Mouse (Mus musculus) olfactory bulb, adult 2 months (tissue): ENCODE measurements around the gene Ccdc36.

Source experiments
- CTCF ChIP-seq: fragments of 200-500 bp; IDR thresholded peaks from 2 replicates; pipeline ENCODE4 v1.5.1; 2012; ENCODE audit warnings: low read depth, mild to moderate bottlenecking, low read length, moderate library complexity; ENCODE audit not compliant: insufficient read depth
- POLR2A ChIP-seq: fragments of 200-500 bp; IDR thresholded peaks from 2 replicates; pipeline ENCODE4 v1.6.1; 2012; ENCODE audit warnings: mild to moderate bottlenecking, low read depth, low read length, moderate library complexity; ENCODE audit not compliant: insufficient read depth

DNA sequence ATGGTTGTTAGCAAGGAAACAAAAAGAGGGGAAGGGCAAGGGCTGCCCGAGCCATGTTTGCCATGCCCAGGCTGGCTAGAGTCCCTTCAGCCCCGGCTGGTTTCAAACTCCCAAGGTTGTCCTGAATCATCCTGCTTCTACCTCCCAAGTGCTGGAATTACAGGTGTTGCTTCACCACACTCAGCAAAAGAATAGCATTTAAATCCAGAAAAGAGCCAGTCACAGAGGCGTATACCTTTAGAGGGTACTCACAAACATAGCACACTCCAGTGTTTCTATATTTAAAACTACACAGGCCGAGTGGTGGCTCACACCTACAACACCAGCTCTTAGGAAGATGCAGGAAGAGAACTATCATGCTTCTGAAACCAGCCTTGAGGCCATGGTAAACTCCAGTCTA, 18.7 kb downstream of the Ccdc36 start:
- TF ChIP-seq POLR2A (no peak), CTCF (no peak)
